Mouse (Mus musculus) gastrocnemius, adult 2 months (tissue): ENCODE measurements at regions not wholly inside any gene's neighbourhood (a gene's known extent, or its start where the extent isn't known, plus 50 kb on each side); places are given as distances from the start of the nearest gene placed in this dataset.

ENCODE experiments used
- DNase-seq: peaks from one replicate; pipeline ENCODE4 v3.0.0; 2022
- H3K27ac ChIP-seq: fragments of 200-600 bp; 2 replicates; pipeline ENCODE4 v1.8.1; 2022; ENCODE audit warnings: mild to moderate bottlenecking
- H3K4me3 ChIP-seq: fragments of 200-600 bp; 2 replicates; pipeline ENCODE4 v1.8.1; 2022; ENCODE audit warnings: mild to moderate bottlenecking, moderate library complexity
- CTCF ChIP-seq: fragments of 200-600 bp; IDR thresholded peaks from 2 replicates; pipeline ENCODE4 v1.8.1; 2022; ENCODE audit warnings: antibody characterized with exemption, mild to moderate bottlenecking, moderate library complexity
- intact Hi-C: fragments of 180-260 bp; cut with DNase I; formaldehyde crosslinking; loops from one replicate; pipeline ENCODE4 v1.15.1; 2025

- intact Hi-C loops, result loop anchor here (10.0 kb wide), 1 partner anchor 1341 kb away; no protein-coding TSS in a partner anchor
- no peak for TF ChIP-seq CTCF
- DNase-seq, result peak; percentile 96
- Histone ChIP-seq H3K4me3 (no peak overlapping the region), H3K27ac (peak overlapping the region; percentile 71)
Measured at GRCm38 (mm10) chr9:61655433-61655981, 258.8 kb downstream of the Rplp1 start.

- H3K27ac ChIP-seq, result peak overlapping the region; percentile 92
- peak; percentile 83 for DNase-seq
- intact Hi-C loops, result loop anchor here (5.0 kb wide), 1 partner anchor 89 kb away; no protein-coding TSS in a partner anchor
- H3K4me3 ChIP-seq, result peak overlapping the region; percentile 38
- TF ChIP-seq CTCF, result peak; percentile 9; the same call in 1 of the 2 replicates
Measured at GRCm38 (mm10) chr9:61645661-61646425, 268.5 kb downstream of the Rplp1 start.

GRCm38 (mm10) chr9:61640739-61641138 is 268.6 kb downstream of the Tle3 start:
- intact Hi-C loops, result loop anchor here (5.0 kb wide), 1 partner anchor 268 kb away; the partner anchor contains the start of gene Tle3
- no peak for TF ChIP-seq CTCF
- Histone ChIP-seq H3K27ac (peak overlapping the region; percentile 24; the same call in 1 of the 2 replicates), H3K4me3 (no peak overlapping the region)
- no peak for DNase-seq

DNA sequence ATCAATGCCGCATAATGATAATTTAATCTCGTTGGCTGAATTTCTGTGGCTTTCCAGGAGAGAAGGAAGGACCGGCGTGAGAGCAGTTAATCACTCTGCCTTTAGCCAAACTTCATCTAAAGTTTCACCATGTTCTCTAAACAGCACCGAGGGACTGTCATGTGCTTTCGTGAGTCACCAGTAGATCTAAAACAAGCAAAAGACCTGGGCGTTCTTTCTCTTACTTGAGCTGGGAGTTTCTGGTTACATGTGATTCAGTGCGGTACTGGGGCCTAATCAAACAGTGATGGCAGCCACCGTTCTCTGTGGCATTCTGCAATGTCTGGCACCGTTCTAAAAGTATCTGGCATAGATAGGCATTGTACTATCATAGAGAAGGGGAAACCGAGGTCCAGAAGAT is 266.7 kb downstream of the Tle3 start:
- intact Hi-C loops, result no loop called here
- DNase-seq, result peak; percentile 27

GRCm38 (mm10) chr9:61633936-61634335 is 261.8 kb downstream of the Tle3 start:
- no peak for DNase-seq
- Histone ChIP-seq H3K4me3 (no peak overlapping the region), H3K27ac (no peak overlapping the region)
- no peak for TF ChIP-seq CTCF
- intact Hi-C loops, result no loop called here

More for the DNA sequence above, 266.7 kb downstream of the Tle3 start:
- no peak overlapping the region for H3K4me3 ChIP-seq
- H3K27ac ChIP-seq, result peak overlapping the region; percentile 53
- no peak for TF ChIP-seq CTCF

DNA sequence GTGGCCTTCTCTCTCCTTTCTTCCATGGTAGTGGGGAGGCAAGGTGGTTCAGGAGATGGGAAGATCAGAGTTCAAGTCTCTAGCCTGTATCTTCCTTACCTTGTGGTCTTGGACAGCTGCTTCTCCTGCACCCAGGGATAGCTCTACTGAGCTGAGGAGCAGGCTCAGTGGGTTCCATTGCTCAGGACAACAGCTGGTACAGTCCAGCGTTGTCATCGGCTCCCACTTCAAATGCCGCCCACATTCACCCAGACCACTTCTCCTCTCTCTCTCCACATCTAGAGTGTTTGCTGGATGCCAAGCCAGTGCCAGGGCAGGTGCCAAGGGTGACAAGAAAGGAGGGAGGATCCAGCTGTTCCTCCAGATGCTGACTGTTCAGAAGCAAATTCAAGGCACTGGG is 260.4 kb downstream of the Tle3 start:
- Histone ChIP-seq H3K27ac (no peak overlapping the region), H3K4me3 (no peak overlapping the region)
- no peak for TF ChIP-seq CTCF
- DNase-seq, result no peak
- intact Hi-C loops, result no loop called here

- no peak overlapping the region for H3K27ac ChIP-seq
- no peak overlapping the region for H3K4me3 ChIP-seq
- TF ChIP-seq CTCF, result no peak
- intact Hi-C loops, result no loop called here
- DNase-seq, result no peak
Measured at GRCm38 (mm10) chr9:61631097-61631496, 258.9 kb downstream of the Tle3 start.

- DNase-seq, result no peak
- no peak overlapping the region for H3K4me3 ChIP-seq
- TF ChIP-seq CTCF, result no peak
- no peak overlapping the region for H3K27ac ChIP-seq
- intact Hi-C loops, result no loop called here
Measured at GRCm38 (mm10) chr9:61627801-61628574, 255.8 kb downstream of the Tle3 start.

- intact Hi-C loops, result no loop called here
- H3K4me3 ChIP-seq, result no peak overlapping the region
Measured at GRCm38 (mm10) chr9:61622933-61623332, 250.8 kb downstream of the Tle3 start.

GRCm38 (mm10) chr9:61621939-61622338 is 249.8 kb downstream of the Tle3 start:
- Histone ChIP-seq H3K4me3 (no peak overlapping the region), H3K27ac (no peak overlapping the region)
- no peak for DNase-seq
- TF ChIP-seq CTCF, result no peak
- intact Hi-C loops, result no loop called here

More at GRCm38 (mm10) chr9:61622933-61623332, 250.8 kb downstream of the Tle3 start:
- no peak for DNase-seq
- no peak for TF ChIP-seq CTCF
- H3K27ac ChIP-seq, result no peak overlapping the region

DNA sequence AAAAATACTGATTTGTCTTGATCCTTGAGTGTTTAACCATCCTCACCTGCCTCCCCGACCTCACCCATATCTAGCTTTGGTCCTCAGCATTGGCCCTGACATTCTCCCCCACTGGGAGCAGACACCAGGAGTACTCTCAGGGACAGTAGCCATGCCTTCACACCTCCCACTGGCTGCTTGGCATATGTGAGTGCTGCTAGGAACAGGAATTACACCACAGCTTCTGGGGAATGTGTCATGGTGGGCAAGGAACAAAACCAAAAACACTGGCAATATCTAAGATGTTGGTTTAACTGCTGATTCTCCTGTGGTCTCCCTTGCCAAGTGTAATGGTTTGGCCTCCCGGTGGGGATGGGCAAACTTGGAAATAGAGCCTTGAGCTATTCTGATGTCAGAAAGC is 248.6 kb downstream of the Tle3 start:
- Histone ChIP-seq H3K4me3 (no peak overlapping the region), H3K27ac (no peak overlapping the region)
- intact Hi-C loops, result no loop called here
- DNase-seq, result no peak
- no peak for TF ChIP-seq CTCF

DNA sequence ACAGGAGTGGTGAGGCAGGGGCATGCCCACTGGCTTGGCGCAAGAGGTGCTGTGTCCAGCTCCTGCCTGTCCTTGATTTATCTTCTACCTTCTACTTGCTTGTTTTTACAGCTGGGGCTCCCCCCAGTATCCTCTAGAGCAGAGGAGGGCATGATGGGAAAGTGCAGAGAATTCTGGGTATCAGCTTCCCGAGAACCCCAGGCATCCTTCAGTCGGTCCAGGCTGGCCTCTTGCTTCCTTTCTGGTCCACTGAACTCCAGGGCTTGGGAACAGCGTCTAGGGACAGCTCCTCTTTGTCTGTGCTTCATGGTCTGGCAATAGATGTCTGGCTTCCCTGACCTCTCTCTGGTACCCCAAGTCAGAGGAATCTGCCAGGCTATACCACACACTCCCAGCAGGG is 247.9 kb downstream of the Tle3 start:
- intact Hi-C loops, result no loop called here
- no peak for TF ChIP-seq CTCF
- no peak overlapping the region for H3K27ac ChIP-seq

More for the DNA sequence above, 247.9 kb downstream of the Tle3 start:
- no peak for DNase-seq
- no peak overlapping the region for H3K4me3 ChIP-seq
